Mouse (Mus musculus): Measurements from ENCODE around the gene Tns1.

Gene Tns1

GRCm38 (mm10) chr1:73986268-73987045 is 137.8 kb downstream of the Tns1 start:
- ChIA-PET CTCF (interaction anchor here (0.6 to 2.5 kb wide), 11 partner anchors 10 to 1129 kb away, joined by 3 to 13 read pairs (median 3); no protein-coding TSS in a partner anchor), POLR2A (interaction anchor here in 1 of 4 experiments (0.6 to 1.5 kb wide), 2 partner anchors 85 to 1019 kb away, joined by 4 to 5 read pairs; no protein-coding TSS in a partner anchor)

- CTCF ChIA-PET: interaction anchor here in 3 of 4 experiments (0.8 to 2.1 kb wide), 8 partner anchors 11 to 966 kb away, joined by 3 to 13 read pairs (median 3); no protein-coding TSS in a partner anchor
- POLR2A ChIA-PET: no interaction called here
Measured at GRCm38 (mm10) chr1:73985611-73986010, 138.6 kb downstream of the Tns1 start.

- ChIA-PET POLR2A (interaction anchor here in 1 of 4 experiments (0.9 kb wide), 1 partner anchor 17 kb away, joined by 3 read pairs; no protein-coding TSS in a partner anchor), CTCF (no interaction called here)
Measured at GRCm38 (mm10) chr1:73979214-73979613, 145.0 kb downstream of the Tns1 start.

- ChIA-PET CTCF (no interaction called here), POLR2A (interaction anchor here in 1 of 4 experiments (0.9 to 1.8 kb wide), 3 partner anchors 18 to 442 kb away, joined by 3 to 4 read pairs (median 3); no protein-coding TSS in a partner anchor)
Measured at GRCm38 (mm10) chr1:73978576-73978975, 145.7 kb downstream of the Tns1 start.

- CTCF ChIA-PET: interaction anchor here in 1 of 4 experiments (0.8 kb wide), 1 partner anchor 48 kb away, joined by 3 read pairs; no protein-coding TSS in a partner anchor
- POLR2A ChIA-PET: no interaction called here
Measured at GRCm38 (mm10) chr1:73973992-73974391, 150.3 kb downstream of the Tns1 start.

- ChIA-PET POLR2A (interaction anchor here in 2 of 4 experiments (0.6 to 1.0 kb wide), 3 partner anchors 10 to 703 kb away, joined by 3 to 4 read pairs (median 3); no protein-coding TSS in a partner anchor), CTCF (interaction anchor here in 1 of 4 experiments (0.6 to 1.9 kb wide), 3 partner anchors 10 to 167 kb away, joined by 3 to 4 read pairs (median 3); no protein-coding TSS in a partner anchor)
Measured at GRCm38 (mm10) chr1:73972726-73973125, 151.5 kb downstream of the Tns1 start.

- POLR2A ChIA-PET: no interaction called here
- CTCF ChIA-PET: interaction anchor here in 1 of 4 experiments (0.7 kb wide), 1 partner anchor 169 kb away, joined by 3 read pairs; no protein-coding TSS in a partner anchor
Measured at GRCm38 (mm10) chr1:73970161-73970730, 154.0 kb downstream of the Tns1 start.

GRCm38 (mm10) chr1:73968712-73969511 is 155.3 kb downstream of the Tns1 start:
- POLR2A ChIA-PET: interaction anchor here in 1 of 4 experiments (0.9 to 1.5 kb wide), 6 partner anchors 10 to 68 kb away, joined by 3 to 5 read pairs (median 4); no protein-coding TSS in a partner anchor
- CTCF ChIA-PET: interaction anchor here in 2 of 4 experiments (0.8 to 1.3 kb wide), 3 partner anchors 17 to 67 kb away, joined by 3 to 4 read pairs (median 3); no protein-coding TSS in a partner anchor

GRCm38 (mm10) chr1:73966411-73967238 is 157.6 kb downstream of the Tns1 start:
- ChIA-PET CTCF (interaction anchor here in 3 of 4 experiments (0.6 to 2.7 kb wide), 10 partner anchors 10 to 146 kb away, joined by 3 to 7 read pairs (median 4); no protein-coding TSS in a partner anchor), POLR2A (interaction anchor here in 3 of 4 experiments (0.6 to 1.7 kb wide), 14 partner anchors 8 to 1545 kb away, joined by 3 to 6 read pairs (median 3); no protein-coding TSS in a partner anchor)

GRCm38 (mm10) chr1:73964151-73964743 is 160.0 kb downstream of the Tns1 start:
- CTCF ChIA-PET: interaction anchor here in 1 of 4 experiments (1.0 to 1.3 kb wide), 3 partner anchors 32 to 63 kb away, joined by 3 to 4 read pairs (median 3); no protein-coding TSS in a partner anchor
- POLR2A ChIA-PET: interaction anchor here in 1 of 4 experiments (1.3 to 2.2 kb wide), 2 partner anchors 16 to 119 kb away, joined by 4 to 6 read pairs; no protein-coding TSS in a partner anchor

GRCm38 (mm10) chr1:73963626-73964025 is 160.6 kb downstream of the Tns1 start:
- CTCF ChIA-PET: interaction anchor here in 1 of 4 experiments (0.6 to 1.3 kb wide), 8 partner anchors 8 to 62 kb away, joined by 3 to 4 read pairs (median 3); no protein-coding TSS in a partner anchor
- POLR2A ChIA-PET: interaction anchor here in 3 of 4 experiments (0.6 to 2.2 kb wide), 5 partner anchors 16 to 148 kb away, joined by 3 to 7 read pairs (median 4); no protein-coding TSS in a partner anchor

- ChIA-PET CTCF (interaction anchor here in 1 of 4 experiments (0.6 to 1.3 kb wide), 7 partner anchors 8 to 62 kb away, joined by 3 to 4 read pairs (median 3); no protein-coding TSS in a partner anchor), POLR2A (interaction anchor here in 3 of 4 experiments (0.6 to 2.2 kb wide), 8 partner anchors 10 to 435 kb away, joined by 3 to 7 read pairs (median 4); no protein-coding TSS in a partner anchor)
Measured at GRCm38 (mm10) chr1:73962668-73963371, 161.4 kb downstream of the Tns1 start.

- CTCF ChIA-PET: interaction anchor here in 1 of 4 experiments (0.6 kb wide), 1 partner anchor 20 kb away, joined by 3 read pairs; no protein-coding TSS in a partner anchor
Measured at GRCm38 (mm10) chr1:73962049-73962448, 162.2 kb downstream of the Tns1 start.

GRCm38 (mm10) chr1:73959758-73960157 is 164.5 kb downstream of the Tns1 start:
- ChIA-PET CTCF (interaction anchor here in 2 of 4 experiments (1.4 to 1.8 kb wide), 3 partner anchors 33 to 58 kb away, joined by 4 to 6 read pairs (median 5); no protein-coding TSS in a partner anchor), POLR2A (interaction anchor here in 2 of 4 experiments (1.2 to 1.5 kb wide), 3 partner anchors 9 to 12 kb away, joined by 4 to 6 read pairs (median 4); no protein-coding TSS in a partner anchor)

More at GRCm38 (mm10) chr1:73962049-73962448, 162.2 kb downstream of the Tns1 start:
- POLR2A ChIA-PET: interaction anchor here in 2 of 4 experiments (1.0 to 2.2 kb wide), 5 partner anchors 11 to 435 kb away, joined by 3 to 6 read pairs (median 3); no protein-coding TSS in a partner anchor

GRCm38 (mm10) chr1:73959344-73959743 is 164.9 kb downstream of the Tns1 start:
- ChIA-PET POLR2A (interaction anchor here in 2 of 4 experiments (1.3 to 1.5 kb wide), 2 partner anchors 9 to 11 kb away, joined by 4 to 6 read pairs; no protein-coding TSS in a partner anchor), CTCF (interaction anchor here in 2 of 4 experiments (1.4 to 1.8 kb wide), 3 partner anchors 33 to 58 kb away, joined by 4 to 6 read pairs (median 5); no protein-coding TSS in a partner anchor)
